In the genomic region with DNA sequence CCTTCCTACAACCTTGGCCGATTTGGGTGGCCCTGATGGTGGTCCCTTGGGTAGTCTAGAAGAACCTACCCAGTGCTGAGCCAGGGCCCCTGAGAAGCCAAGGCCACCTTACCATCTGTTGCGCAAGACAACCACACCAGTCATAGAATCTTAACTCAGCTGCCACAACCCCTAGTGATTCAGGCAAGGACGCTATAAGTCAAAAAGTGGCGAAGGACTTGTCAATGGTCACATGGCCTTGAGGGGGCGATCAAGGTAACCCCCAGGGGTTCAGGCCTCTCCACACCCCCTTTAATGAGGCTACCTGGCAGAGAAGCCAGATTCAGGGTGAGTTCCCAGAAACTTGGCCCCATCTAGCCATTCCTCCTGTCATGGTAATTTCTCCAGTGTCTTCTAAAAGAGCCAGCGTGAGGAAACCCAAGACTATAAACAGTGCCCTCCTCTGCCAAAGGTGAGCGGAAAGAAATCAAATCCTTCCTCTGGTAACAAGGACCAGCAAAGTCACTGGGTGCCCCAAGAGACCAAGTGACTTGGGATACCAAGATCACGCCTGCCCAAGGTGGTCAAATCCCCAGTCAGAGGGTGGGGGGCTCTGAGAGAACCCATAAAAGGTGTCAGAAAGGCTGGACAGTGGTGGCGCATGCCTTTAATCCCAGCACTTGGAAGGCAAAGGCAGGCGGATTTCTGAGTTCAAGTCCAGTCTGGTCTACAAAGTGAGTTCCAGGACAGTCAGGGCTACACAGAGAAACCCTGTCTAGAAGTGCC, we compare ENCODE assay signal across 14 mouse cellular contexts. TPM values are rescaled to one million over a fixed set of nuclear protein-coding genes. Genes with fewer than 3 reads are reported as not detected.
DNase-seq lines count a peak whose midpoint lies in the region; ATAC-seq lines count a peak whose summit lies in the region.
"Had no signal": no experiment of that assay in that cellular context is flagged by ENCODE, and none has a peak within 500 bp of the region (broad histone marks: within the 10 kb centered on the region; RNA-seq: fewer than 3 reads in every experiment).

No protein-coding gene starts in this region.

- H3K4me2 ChIP-seq in forebrain, embryonic 11.5 days (ENCODE audit: low read depth, low read length, severe bottlenecking), result no peak overlapping the region
- peak overlapping the region; percentile 56; the same call in 1 of the 2 replicates for H3K4me2 ChIP-seq in kidney, embryonic 15.5 days
- H3K4me2 ChIP-seq in kidney, embryonic 14.5 days (replicated peaks; ENCODE audit: low read depth, low read length), result no peak overlapping the region

- 80% methylated on average over 10 of the region's 10 CpGs for WGBS in forebrain, embryonic 10.5 days
- WGBS in forebrain, embryonic 11.5 days, result 81% methylated on average over 10 of the region's 10 CpGs
- WGBS in kidney, embryonic 15.5 days, result 72% methylated on average over 10 of the region's 10 CpGs
- 76% methylated on average over 10 of the region's 10 CpGs for WGBS in kidney, embryonic 14.5 days
- 77% methylated on average over 10 of the region's 10 CpGs for WGBS in limb, embryonic 10.5 days

- peaks cover 8% of the 10 kb centered on the region; the same call in 1 of the 2 replicates for H3K27me3 ChIP-seq in forebrain, embryonic 10.5 days (ENCODE audit: poor library complexity, severe bottlenecking)
- no peaks in the 10 kb centered on the region for H3K27me3 ChIP-seq in forebrain, embryonic 11.5 days (ENCODE audit: control insufficient read depth, insufficient read depth, low read length)
- 0 out of 2 replicates have a peak, but pooled peaks cover 3% of the 10 kb centered on the region for H3K27me3 ChIP-seq in kidney, embryonic 15.5 days
- no peaks in the 10 kb centered on the region for H3K27me3 ChIP-seq in kidney, embryonic 14.5 days (ENCODE audit: control insufficient read depth, insufficient read depth, low read length)
- peaks cover 9% of the 10 kb centered on the region for H3K27me3 ChIP-seq in limb, embryonic 10.5 days (ENCODE audit: low read depth, poor library complexity, severe bottlenecking)

- H3K9ac ChIP-seq in forebrain, embryonic 11.5 days (ENCODE audit: low read length), result no peak overlapping the region
- no peak overlapping the region for H3K9ac ChIP-seq in kidney, embryonic 15.5 days
- H3K9ac ChIP-seq in kidney, embryonic 14.5 days (ENCODE audit: low read depth, low read length), result no peak overlapping the region
- H3K9ac ChIP-seq: lung, embryonic 15.5 days had no signal

- H3K9me3 ChIP-seq in forebrain, embryonic 10.5 days, result no peaks in the 10 kb centered on the region
- no peaks in the 10 kb centered on the region for H3K9me3 ChIP-seq in forebrain, embryonic 11.5 days (ENCODE audit: control insufficient read depth, low read length)
- no peaks in the 10 kb centered on the region for H3K9me3 ChIP-seq in kidney, embryonic 15.5 days (replicated peaks)
- H3K9me3 ChIP-seq in kidney, embryonic 14.5 days (ENCODE audit: control insufficient read depth, low read length), result no peaks in the 10 kb centered on the region
- no peaks in the 10 kb centered on the region for H3K9me3 ChIP-seq in limb, embryonic 10.5 days (replicated peaks)
- H3K9me3 ChIP-seq: lung, embryonic 15.5 days had no signal

- H3K36me3 ChIP-seq in forebrain, embryonic 10.5 days (replicated peaks), result no peaks in the 10 kb centered on the region; the same call in 1 of the 2 replicates
- no peaks in the 10 kb centered on the region for H3K36me3 ChIP-seq in forebrain, embryonic 11.5 days (ENCODE audit: control insufficient read depth, insufficient read depth, low read length)
- peaks cover 5% of the 10 kb centered on the region; the same call in 1 of the 2 replicates for H3K36me3 ChIP-seq in kidney, embryonic 15.5 days
- H3K36me3 ChIP-seq in kidney, embryonic 14.5 days (ENCODE audit: control insufficient read depth, insufficient read depth, low read length), result no peaks in the 10 kb centered on the region
- H3K36me3 ChIP-seq in limb, embryonic 10.5 days, result peaks cover 3% of the 10 kb centered on the region; the same call in 1 of the 2 replicates
- H3K36me3 ChIP-seq: lung, embryonic 15.5 days had no signal

- H3K4me3 ChIP-seq in forebrain, embryonic 10.5 days, result no peak overlapping the region
- H3K4me3 ChIP-seq in forebrain, embryonic 11.5 days (ENCODE audit: low read depth, low read length), result no peak overlapping the region
- H3K4me3 ChIP-seq in kidney, embryonic 15.5 days (replicated peaks), result no peak overlapping the region
- no peak overlapping the region for H3K4me3 ChIP-seq in kidney, embryonic 14.5 days (ENCODE audit: low read length)
- H3K4me3 ChIP-seq in limb, embryonic 10.5 days, result no peak overlapping the region

- H3K27ac ChIP-seq in forebrain, embryonic 10.5 days, result peak overlapping the region; percentile 95
- H3K27ac ChIP-seq in forebrain, embryonic 11.5 days (ENCODE audit: low read depth, low read length), result no peak overlapping the region
- no peak overlapping the region for H3K27ac ChIP-seq in kidney, embryonic 15.5 days
- no peak overlapping the region; the same call in 1 of the 2 replicates for H3K27ac ChIP-seq in kidney, embryonic 14.5 days (ENCODE audit: low read depth, low read length)
- H3K27ac ChIP-seq in limb, embryonic 10.5 days, result 0 out of 2 replicates have a peak overlapping the region, but pooled peaks have one; percentile 96

- no peak for DNase-seq in forebrain, embryonic 10.5 days (ENCODE audit: extremely low spot score, low spot score)
- DNase-seq in forebrain, embryonic 11.5 days (ENCODE audit: low spot score), result no peak
- peak; percentile 71 for DNase-seq in adrenal gland, adult 8-10 months
- DNase-seq in limb, embryonic 10.5 days (ENCODE audit: low spot score), result no peak
- DNase-seq in left cerebral cortex, adult 11 months (ENCODE audit: low spot score), result no peak
- no peak for DNase-seq in kidney, adult 11 months
- DNase-seq: cerebellum, adult 8-10 months; layer of hippocampus, postnatal 36 days had no signal

- H3K4me1 ChIP-seq in forebrain, embryonic 10.5 days, result peaks cover 63% of the 10 kb centered on the region
- H3K4me1 ChIP-seq in forebrain, embryonic 11.5 days (replicated peaks; ENCODE audit: control insufficient read depth, insufficient read depth, low read length), result peaks cover 15% of the 10 kb centered on the region; the same call in 1 of the 2 replicates
- peaks cover 43% of the 10 kb centered on the region for H3K4me1 ChIP-seq in kidney, embryonic 15.5 days
- peaks cover 24% of the 10 kb centered on the region for H3K4me1 ChIP-seq in kidney, embryonic 14.5 days (ENCODE audit: control insufficient read depth, insufficient read depth, low read length)
- peaks cover 55% of the 10 kb centered on the region for H3K4me1 ChIP-seq in limb, embryonic 10.5 days

- no peak for ATAC-seq in forebrain, embryonic 11.5 days (replicated peaks; ENCODE audit: low FRiP score)
- no peak for ATAC-seq in kidney, embryonic 15.5 days (replicated peaks; ENCODE audit: low FRiP score)
- no peak for ATAC-seq in kidney, embryonic 14.5 days (ENCODE audit: low FRiP score, low TSS enrichment)
- ATAC-seq: activated CD4-positive, CD25-positive, alpha-beta regulatory T cell, adult 4 months; CD4-positive, CD25-positive, alpha-beta regulatory T cell, adult 4 months had no signal

RNA-seq across cellular contexts. Expression of a gene that starts 1.1 kb away (rescaled TPM):
- 411 and 415 TPM in 2 replicates for polyA plus RNA-seq in forebrain, embryonic 10.5 days (2016; fragmentation: Nextera tagmentation; extraction: Ambion mirVana)
- polyA plus RNA-seq in forebrain, embryonic 11.5 days (2014; fragmentation: Nextera tagmentation; extraction: Ambion mirVana), result 375 and 401 TPM in 2 replicates
- 448 and 457 TPM in 2 replicates for polyA plus RNA-seq in kidney, embryonic 15.5 days (2015; fragmentation: Nextera tagmentation; extraction: Ambion mirVana)
- polyA plus RNA-seq in kidney, embryonic 14.5 days (2014; fragmentation: Nextera tagmentation; extraction: Ambion mirVana), result 442 and 499 TPM in 2 replicates
- 100 to 1,000 TPM; 248 to 401 (median 344) TPM for total RNA-seq in adrenal gland, adult 8-10 months (2022)
- 428 and 436 TPM in 2 replicates for polyA plus RNA-seq in limb, embryonic 10.5 days (2016; fragmentation: Nextera tagmentation; extraction: Ambion mirVana)

RNA-seq across cellular contexts. Expression of a gene that starts 26.8 kb away (rescaled TPM):
- 39.9 and 40.6 TPM in 2 replicates for polyA plus RNA-seq in forebrain, embryonic 10.5 days (2016; fragmentation: Nextera tagmentation; extraction: Ambion mirVana)
- 51.2 and 54.9 TPM in 2 replicates for polyA plus RNA-seq in forebrain, embryonic 11.5 days (2014; fragmentation: Nextera tagmentation; extraction: Ambion mirVana)
- 40.5 and 45.3 TPM in 2 replicates for polyA plus RNA-seq in kidney, embryonic 15.5 days (2015; fragmentation: Nextera tagmentation; extraction: Ambion mirVana)
- polyA plus RNA-seq in kidney, embryonic 14.5 days (2014; fragmentation: Nextera tagmentation; extraction: Ambion mirVana), result 26.5 and 39.5 TPM in 2 replicates
- 10 to 100 TPM; 40.4 to 56.6 (median 46.2) TPM for total RNA-seq in adrenal gland, adult 8-10 months (2022)
- 33.9 and 44.0 TPM in 2 replicates for polyA plus RNA-seq in limb, embryonic 10.5 days (2016; fragmentation: Nextera tagmentation; extraction: Ambion mirVana)

RNA-seq across cellular contexts. Expression of a gene that starts 50.3 kb away (rescaled TPM):
- polyA plus RNA-seq in forebrain, embryonic 10.5 days (2016; fragmentation: Nextera tagmentation; extraction: Ambion mirVana), result 265 TPM in 2 replicates
- polyA plus RNA-seq in forebrain, embryonic 11.5 days (2014; fragmentation: Nextera tagmentation; extraction: Ambion mirVana), result 263 and 298 TPM in 2 replicates
- polyA plus RNA-seq in kidney, embryonic 15.5 days (2015; fragmentation: Nextera tagmentation; extraction: Ambion mirVana), result 340 and 433 TPM in 2 replicates
- 412 and 476 TPM in 2 replicates for polyA plus RNA-seq in kidney, embryonic 14.5 days (2014; fragmentation: Nextera tagmentation; extraction: Ambion mirVana)
- 10 to 100 TPM in 2 of 4 experiments, 1 to 10 TPM in 2; 9.1 to 12.3 (median 10.3) TPM for total RNA-seq in adrenal gland, adult 8-10 months (2022)
- 444 and 521 TPM in 2 replicates for polyA plus RNA-seq in limb, embryonic 10.5 days (2016; fragmentation: Nextera tagmentation; extraction: Ambion mirVana)
- total RNA-seq: hematopoietic stem cell, adult 5-6 weeks had no signal
- polyA plus RNA-seq: activated CD4-positive, CD25-positive, alpha-beta regulatory T cell, adult 4 months; CD4-positive, CD25-positive, alpha-beta regulatory T cell, adult 4 months had no signal

RNA-seq across cellular contexts. Expression of a gene that starts 53.8 kb away (rescaled TPM):
- polyA plus RNA-seq in forebrain, embryonic 10.5 days (2016; fragmentation: Nextera tagmentation; extraction: Ambion mirVana), result 0.30 and 0.66 TPM in 2 replicates
- polyA plus RNA-seq in forebrain, embryonic 11.5 days (2014; fragmentation: Nextera tagmentation; extraction: Ambion mirVana), result 0.23 and 1.3 TPM in 2 replicates
- polyA plus RNA-seq in kidney, embryonic 15.5 days (2015; fragmentation: Nextera tagmentation; extraction: Ambion mirVana), result 18.7 and 21.4 TPM in 2 replicates
- polyA plus RNA-seq in kidney, embryonic 14.5 days (2014; fragmentation: Nextera tagmentation; extraction: Ambion mirVana), result 13.9 and 22.6 TPM in 2 replicates
- total RNA-seq in adrenal gland, adult 8-10 months (2022), result 1 to 10 TPM; 2.4 to 3.1 (median 2.8) TPM
- polyA plus RNA-seq in limb, embryonic 10.5 days (2016; fragmentation: Nextera tagmentation; extraction: Ambion mirVana), result 0.05 and 0.33 TPM in 2 replicates

Comparison
In these comparisons a context has a peak if more than half of its experiments do, and no peak if none do; other contexts are left out.
1. H3K27ac ChIP-seq: peak in forebrain, embryonic 10.5 days (single experiment) and limb, embryonic 10.5 days (single experiment); none in forebrain, embryonic 11.5 days (single experiment), kidney, embryonic 15.5 days (single experiment) and kidney, embryonic 14.5 days (single experiment).